Mouse (Mus musculus) heart, postnatal 0 days (tissue): Measurements from ENCODE around the gene Ovol3. TPM values are rescaled to one million over a fixed set of nuclear protein-coding genes. Genes with fewer than 3 reads are reported as not detected.

ENCODE experiments used
- ATAC-seq: fragments of 200-750 bp; cut with Nextera tagmentation; 2 replicates; pipeline ENCODE4 v1.8.0; 2017; ENCODE audit warnings: low read depth, moderate number of reproducible peaks, moderate library complexity; ENCODE audit not compliant: insufficient read depth
- DNase-seq: peaks from one replicate; pipeline ENCODE4 v3.0.0-alpha.2; 2016; ENCODE audit warnings: low spot score
- H3K27ac ChIP-seq: fragments of 300-500 bp; sonication (generic); 2 replicates; pipeline ENCODE4 v1.5.1; 2014; ENCODE audit warnings: low read depth, mild to moderate bottlenecking
- H3K27me3 ChIP-seq: fragments of 300-500 bp; sonication (generic); 2 replicates; pipeline ENCODE4 v1.6.1; 2014; ENCODE audit warnings: low read length, mixed read lengths; ENCODE audit not compliant: control insufficient read depth, insufficient read depth
- H3K36me3 ChIP-seq: fragments of 300-500 bp; sonication (generic); replicated peaks from 2 replicates; pipeline ENCODE4 v1.6.1; 2014; ENCODE audit warnings: low read length, mixed read lengths; ENCODE audit not compliant: control insufficient read depth, insufficient read depth
- H3K4me1 ChIP-seq: fragments of 300-500 bp; sonication (generic); 2 replicates; pipeline ENCODE4 v1.6.1; 2014; ENCODE audit warnings: antibody characterized with exemption; ENCODE audit not compliant: control insufficient read depth, insufficient read depth
- H3K4me2 ChIP-seq: fragments of 300-500 bp; sonication (generic); 2 replicates; pipeline ENCODE4 v1.6.1; 2014; ENCODE audit warnings: low read depth, mild to moderate bottlenecking, low read length, moderate library complexity
- H3K4me3 ChIP-seq: fragments of 300-500 bp; sonication (generic); 2 replicates; pipeline ENCODE4 v1.5.1; 2014; ENCODE audit warnings: low read depth, low read length
- H3K9ac ChIP-seq: fragments of 300-500 bp; sonication (generic); replicated peaks from 2 replicates; pipeline ENCODE4 v1.6.1; 2014; ENCODE audit warnings: low read depth, low read length, mixed read lengths
- H3K9me3 ChIP-seq: fragments of 300-500 bp; sonication (generic); replicated peaks from 2 replicates; pipeline ENCODE4 v1.6.1; 2016; ENCODE audit warnings: low read length; ENCODE audit not compliant: control insufficient read depth
- CTCF ChIP-seq: IDR thresholded peaks from 2 replicates; pipeline ENCODE4 v1.5.1; 2016; ENCODE audit warnings: antibody characterized with exemption, control low read depth, low read depth
- EP300 ChIP-seq: IDR thresholded peaks from 2 replicates; pipeline ENCODE4 v1.6.1; 2016; ENCODE audit warnings: antibody characterized with exemption, low read depth
- WGBS: fragments of 180-500 bp; shearing (Covaris S2); extraction: QIAGEN DNeasy Blood & Tissue Kit; methylation state at CpG from one replicate; pipeline ENCODE4 v1.1.7; 2014; 5-methylcytosine and 5-hydroxymethylcytosine counted together
- polyA plus RNA-seq: library from polyadenylated mRNA; unstranded; fragments of >200 nt; fragmentation: Nextera tagmentation; extraction: Ambion mirVana; gene quantifications from 2 replicates; pipeline ENCODE4 v1.2.1, GENCODE M21; 2015
- total RNA-seq: library from RNA; depleted of rRNA; stranded (reverse); fragments of >200 nt; gene quantifications from 2 replicates; pipeline ENCODE4 v1.2.3, GENCODE M21; 2014; ENCODE audit warnings: low replicate concordance; rRNA removed

The Ovol3 gene
- total RNA-seq (not detected in 2 replicates), polyA plus RNA-seq (not detected in 2 replicates)

GRCm38 (mm10) chr7:30235625-30236024, at the start of gene Ovol3:
Ovol3 (minus strand) TSS chr7:30235725.
- H3K4me1 ChIP-seq: peaks cover 9% of the 10 kb centered on the region
- no peak for ATAC-seq
- H3K4me3 ChIP-seq: no peak within 1 kb of the TSS
- H3K27me3 ChIP-seq: no peaks in the 10 kb centered on the region
- TF ChIP-seq EP300 (no peak), CTCF (no peak)
- no peak within 1 kb of the TSS for H3K9ac ChIP-seq
- WGBS: 84% methylated on average over 4 of the region's 4 CpGs
- no peak within 1 kb of the TSS for H3K27ac ChIP-seq
- no peak for DNase-seq
- peaks cover 9% of the 10 kb centered on the region for H3K36me3 ChIP-seq
- H3K4me2 ChIP-seq: no peak within 1 kb of the TSS
- H3K9me3 ChIP-seq: no peaks in the 10 kb centered on the region

GRCm38 (mm10) chr7:30282740-30283139, 47.2 kb upstream of the Ovol3 start:
- H3K4me1 ChIP-seq: peaks cover 5% of the 10 kb centered on the region
- H3K9ac ChIP-seq: 0 out of 2 replicates have a peak overlapping the region, but pooled peaks have one; percentile 1
- H3K4me2 ChIP-seq: no peak overlapping the region
- H3K9me3 ChIP-seq: no peaks in the 10 kb centered on the region
- H3K27me3 ChIP-seq: no peaks in the 10 kb centered on the region
- H3K4me3 ChIP-seq: no peak overlapping the region
- no peaks in the 10 kb centered on the region for H3K36me3 ChIP-seq
- no peak overlapping the region; the same call in 1 of the 2 replicates for H3K27ac ChIP-seq
- DNase-seq (peak; percentile 11), ATAC-seq (no peak)
- WGBS: 45% methylated on average over 7 of the region's 7 CpGs
- no peak for TF ChIP-seq CTCF
- TF ChIP-seq EP300: no peak

GRCm38 (mm10) chr7:30281522-30281921, 46.0 kb upstream of the Ovol3 start:
- Histone ChIP-seq H3K9ac (no peak overlapping the region), H3K4me1 (peaks cover 5% of the 10 kb centered on the region), H3K4me3 (no peak overlapping the region), H3K27ac (no peak overlapping the region), H3K9me3 (no peaks in the 10 kb centered on the region), H3K36me3 (no peaks in the 10 kb centered on the region), H3K27me3 (no peaks in the 10 kb centered on the region), H3K4me2 (0 out of 2 replicates have a peak overlapping the region, but pooled peaks have one; percentile 82)
- 76% methylated on average over 4 of the region's 4 CpGs for WGBS
- no peak for ATAC-seq
- DNase-seq: no peak
- TF ChIP-seq CTCF (no peak), EP300 (no peak)

- Histone ChIP-seq H3K4me3 (peak overlapping the region; percentile 77), H3K36me3 (no peaks in the 10 kb centered on the region), H3K9me3 (no peaks in the 10 kb centered on the region), H3K9ac (0 out of 2 replicates have a peak overlapping the region, but pooled peaks have one; percentile 23), H3K27ac (peak overlapping the region; percentile 98), H3K4me2 (peak overlapping the region; percentile 82), H3K4me1 (peaks cover 5% of the 10 kb centered on the region), H3K27me3 (no peaks in the 10 kb centered on the region)
- WGBS: 0% methylated on average over 20 of the region's 20 CpGs
- TF ChIP-seq EP300 (peak; percentile 53; the same call in 1 of the 2 replicates), CTCF (no peak)
- DNase-seq (peak; percentile 93), ATAC-seq (peak; percentile 84)
Observed at GRCm38 (mm10) chr7:30280670-30281138, 45.2 kb upstream of the Ovol3 start.

- no peaks in the 10 kb centered on the region for H3K36me3 ChIP-seq
- under 1% methylated on average over 49 of the region's 49 CpGs for WGBS
- peak; percentile 96 for DNase-seq
- peak within 1 kb of the TSS; percentile 98 for H3K27ac ChIP-seq
- H3K9me3 ChIP-seq: no peaks in the 10 kb centered on the region
- peak within 1 kb of the TSS; percentile 82 for H3K4me2 ChIP-seq
- TF ChIP-seq CTCF: no peak
- H3K4me1 ChIP-seq: peaks cover 5% of the 10 kb centered on the region
- ATAC-seq: peak; percentile 96
- H3K9ac ChIP-seq: peak within 1 kb of the TSS; percentile 51
- no peaks in the 10 kb centered on the region for H3K27me3 ChIP-seq
- H3K4me3 ChIP-seq: peak within 1 kb of the TSS; percentile 77
Observed at GRCm38 (mm10) chr7:30279951-30280669, 44.6 kb upstream of the Ovol3 start, which contains the start of the genes Thap8 and Wdr62. Thap8 (plus strand) TSS chr7:30280094. Wdr62 (minus strand) TSS chr7:30280419.
